Comparison of ENCODE assay signal across 25 mouse cellular contexts in the genomic region with DNA sequence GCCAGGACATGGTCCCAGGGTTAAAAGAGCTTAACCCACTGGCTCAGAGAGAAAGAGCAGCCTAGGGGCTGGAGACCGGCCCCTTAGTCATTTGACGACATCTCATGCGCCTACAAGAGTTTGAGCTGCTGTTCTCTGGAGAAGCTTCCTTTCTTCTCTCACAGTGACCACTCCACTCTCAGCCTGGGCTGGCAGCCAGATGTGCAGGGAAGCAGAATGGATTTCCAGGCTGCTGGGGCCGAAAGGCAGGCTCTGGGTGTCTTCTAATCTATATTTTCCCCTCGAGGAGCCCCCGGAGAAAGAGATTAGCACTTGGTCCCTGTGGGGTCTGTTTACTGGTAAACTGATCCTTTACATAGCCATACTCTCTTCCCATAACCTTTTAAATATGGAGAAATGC. TPM values are rescaled to one million over a fixed set of nuclear protein-coding genes. Genes with fewer than 3 reads are reported as not detected.
"Had no signal": no experiment of that assay in that cellular context is flagged by ENCODE, and none has a peak within 500 bp of the region (broad histone marks: within the 10 kb centered on the region; RNA-seq: fewer than 3 reads in every experiment).

No protein-coding gene starts in this region.

- H3K27me3 ChIP-seq: lung, embryonic 15.5 days had no signal

- H3K4me2 ChIP-seq: limb, embryonic 12.5 days; limb, embryonic 15.5 days; liver, embryonic 11.5 days; lung, embryonic 15.5 days; midbrain, embryonic 12.5 days; neural tube, embryonic 12.5 days; neural tube, embryonic 15.5 days had no signal

- H3K9me3 ChIP-seq: limb, embryonic 12.5 days; limb, embryonic 15.5 days; lung, embryonic 15.5 days; midbrain, embryonic 12.5 days; neural tube, embryonic 12.5 days; neural tube, embryonic 15.5 days had no signal

- H3K9ac ChIP-seq: limb, embryonic 12.5 days; limb, embryonic 15.5 days; liver, embryonic 14.5 days; liver, postnatal 0 days; lung, embryonic 15.5 days; midbrain, embryonic 12.5 days; neural tube, embryonic 12.5 days; neural tube, embryonic 15.5 days had no signal

- H3K27ac ChIP-seq: layer of hippocampus, adult 2 months; limb, embryonic 12.5 days; limb, embryonic 15.5 days; liver, embryonic 14.5 days; lung, embryonic 15.5 days; midbrain, embryonic 12.5 days; neural tube, embryonic 12.5 days; neural tube, embryonic 15.5 days had no signal

- H3K4me3 ChIP-seq: layer of hippocampus, adult 2 months; limb, embryonic 12.5 days; limb, embryonic 15.5 days; lung, embryonic 15.5 days; midbrain, embryonic 12.5 days; neural tube, embryonic 12.5 days; neural tube, embryonic 15.5 days had no signal

- ATAC-seq: intestine, embryonic 16.5 days; liver, postnatal 0 days had no signal

- DNase-seq: kidney, adult 8-10 months; layer of hippocampus, adult 9-11 months; liver, postnatal 0 days; lung, postnatal 14 days; lung, postnatal 4 days; thymus, adult 18-20 months; thymus, postnatal 36 days had no signal

- H3K36me3 ChIP-seq: limb, embryonic 12.5 days; limb, embryonic 15.5 days; lung, embryonic 15.5 days; midbrain, embryonic 12.5 days; neural tube, embryonic 12.5 days; neural tube, embryonic 15.5 days had no signal

RNA-seq across cellular contexts. Expression of gene Clrn3, which starts 44.7 kb away (rescaled TPM):
- total RNA-seq: layer of hippocampus, adult 2 months; layer of hippocampus, postnatal 25 days; left cerebral cortex, adult 18-20 months; left cerebral cortex, postnatal 25 days; megakaryocyte progenitor cell, adult 5-6 weeks; megakaryocyte-erythroid progenitor cell, adult 5-6 weeks had no signal
- polyA plus RNA-seq: limb, embryonic 12.5 days; limb, embryonic 15.5 days; liver, embryonic 14.5 days; liver, postnatal 0 days; midbrain, embryonic 12.5 days; neural tube, embryonic 12.5 days; neural tube, embryonic 15.5 days; spleen, adult 2 months; testis, adult 2 months; urinary bladder, adult 2 months had no signal
